Mouse (Mus musculus) Patski (cell line): ENCODE results near the gene Smarcd2. TPM values are rescaled to one million over a fixed set of nuclear protein-coding genes. Genes with fewer than 3 reads are reported as not detected.
A peak's percentile ranks its signal among the peaks of the same experiment; 100 is the strongest.

Experiments used
- ATAC-seq: fragments of 100-300 bp; one replicate; pipeline ENCODE4 v1.8.0; 2021
- CTCF ChIA-PET: fragments of 350-600 bp; sonication (Branson Sonifier 250); formaldehyde crosslinking; loops from one replicate; lab custom pipeline; 2022; ENCODE audit warnings: inconsistent platforms; lab: Charles Lee
- POLR2A ChIA-PET: fragments of 350-600 bp; sonication (Branson Sonifier 250); formaldehyde crosslinking; loops from one replicate; lab custom pipeline; 2022; ENCODE audit warnings: antibody characterized with exemption, inconsistent platforms; lab: Charles Lee
- DNase-seq: peaks from one replicate; pipeline ENCODE4 v3.0.0-alpha.2; 2011; ENCODE audit warnings: low read depth, low spot score
- H3K27me3 ChIP-seq: fragments of 371-371 bp; one replicate; pipeline ENCODE4 v1.5.1; 2021
- CTCF ChIP-seq: fragments of 100-300 bp; IDR thresholded peaks from one replicate; pipeline ENCODE4 v1.5.1; 2021
- in situ Hi-C: fragments of 300-500 bp; cut with MboI; formaldehyde crosslinking; loops from 3 replicates; pipeline ENCODE4 v1.11.1; 2018; ENCODE audit warnings: low pct_unique_long_range_greater_than_20kb, mixed read lengths
- polyA plus RNA-seq: library from polyadenylated mRNA; unstranded; gene quantifications from one replicate; pipeline ENCODE4 v1.2.3, GENCODE M21; 2021

Smarcd2 gene
- polyA plus RNA-seq, 1 experiment from 2014 or later: 56.4 TPM

DNA sequence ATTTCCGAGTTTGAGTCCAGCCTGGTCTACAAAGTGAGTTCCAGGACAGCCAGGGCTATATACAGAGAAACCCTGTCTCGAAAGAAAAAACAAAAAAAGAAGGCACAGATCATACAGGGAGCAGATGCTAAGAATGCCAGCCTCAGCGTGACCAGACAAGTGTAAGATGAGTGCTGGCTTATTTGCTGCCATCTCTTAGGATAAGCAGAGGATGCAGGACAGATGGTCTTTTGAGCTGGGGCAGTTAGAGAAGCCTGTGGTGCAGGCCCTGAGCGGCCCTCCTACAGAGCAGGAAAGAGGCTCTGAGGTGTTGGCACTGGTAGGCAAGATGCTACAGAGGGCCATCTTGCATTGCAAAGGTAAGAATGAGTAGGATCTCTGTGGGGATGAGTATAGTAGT is 10.6 kb upstream of the Smarcd2 start:
- TF ChIP-seq CTCF: no peak
- in situ Hi-C loops: loop anchor here (5.0 kb wide), 1 partner anchor 44 kb away; no protein-coding TSS in a partner anchor
- no peak for ATAC-seq
- H3K27me3 ChIP-seq: no peaks in the 10 kb centered on the region
- ChIA-PET POLR2A (no interaction called here), CTCF (interaction anchor here (1.3 kb wide), 1 partner anchor 208 kb away, joined by 3 read pairs; no protein-coding TSS in a partner anchor)
- DNase-seq: no peak

DNA sequence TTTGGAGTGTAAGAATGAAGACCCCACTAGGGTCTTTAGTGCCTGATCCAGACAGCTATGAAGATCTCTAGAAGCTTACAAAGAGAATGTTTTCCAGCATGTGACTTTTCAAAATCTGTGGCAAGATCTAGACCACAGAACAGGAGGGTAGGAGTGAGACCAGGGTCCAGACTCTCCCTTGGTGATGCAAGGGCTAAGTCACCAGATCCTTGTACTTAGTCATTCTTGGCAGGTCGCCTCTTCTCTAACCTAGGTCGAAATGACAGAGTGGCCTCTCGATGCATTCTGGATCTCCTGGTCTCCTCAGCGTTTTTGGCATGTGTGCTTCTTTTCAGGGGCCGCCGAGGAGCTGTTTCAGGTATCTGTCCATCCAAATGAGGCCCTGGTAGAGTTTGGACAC is 9.7 kb upstream of the Smarcd2 start:
- DNase-seq (no peak), ATAC-seq (no peak)
- no peak for TF ChIP-seq CTCF
- in situ Hi-C loops: loop anchor here (5.0 kb wide), 1 partner anchor 45 kb away; no protein-coding TSS in a partner anchor
- ChIA-PET CTCF (no interaction called here), POLR2A (no interaction called here)
- H3K27me3 ChIP-seq: peaks cover 3% of the 10 kb centered on the region

DNA sequence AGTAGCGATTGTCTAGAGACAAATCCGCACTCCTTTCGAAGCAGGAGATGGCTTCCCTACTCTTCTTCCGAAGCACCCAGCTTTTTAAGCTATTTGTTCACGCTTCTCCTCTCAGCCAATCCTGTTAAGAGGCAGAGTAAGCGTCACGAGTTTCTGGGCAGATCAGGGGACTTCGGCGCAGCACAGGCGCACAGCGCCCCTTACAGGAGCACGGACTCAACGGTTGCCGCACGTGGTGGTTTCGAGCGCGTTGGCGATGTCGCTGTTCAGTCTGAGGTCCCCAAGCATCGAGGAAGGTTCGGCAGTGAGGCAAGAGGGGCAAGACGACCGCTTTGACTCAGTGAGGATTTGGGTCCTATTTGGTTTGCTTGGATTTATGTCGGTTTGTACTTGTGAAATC is 3.7 kb upstream of the Smarcd2 start, which contains the start of gene Tcam1:
Tcam1 (plus strand) TSS at position 219 of the 400 bp plus-strand sequence.
- DNase-seq (peak; percentile 41), ATAC-seq (no peak)
- POLR2A ChIA-PET: no interaction called here
- CTCF ChIA-PET: interaction anchor here (0.8 to 2.0 kb wide), 9 partner anchors 11 to 57 kb away, joined by 3 to 9 read pairs (median 4); no protein-coding TSS in a partner anchor
- in situ Hi-C loops: no loop called here
- peaks cover 3% of the 10 kb centered on the region for H3K27me3 ChIP-seq
- TF ChIP-seq CTCF: peak; percentile 89

DNA sequence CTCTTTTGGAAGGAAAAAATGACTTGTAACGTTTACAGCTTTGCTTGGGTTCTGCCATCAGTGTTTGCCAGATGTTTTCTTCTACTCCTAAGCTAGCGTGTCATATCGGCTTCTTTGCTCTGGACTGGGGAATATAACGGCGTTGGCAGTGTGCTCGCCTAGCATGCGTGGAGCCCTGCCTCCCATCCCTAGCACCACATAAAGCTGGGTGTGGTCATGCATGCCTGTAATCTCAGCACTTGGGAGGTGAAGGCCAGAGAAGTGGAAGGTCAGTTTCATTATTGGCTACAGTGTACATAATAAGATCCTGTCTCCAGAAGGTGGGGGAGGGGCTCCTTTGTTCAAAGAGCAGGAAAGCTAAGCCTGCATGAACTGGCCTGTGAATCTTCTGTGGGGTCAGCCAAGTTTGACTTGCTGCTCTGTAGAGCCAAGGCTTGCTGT is 2.2 kb upstream of the Smarcd2 start:
- ChIA-PET CTCF (interaction anchor here (1.3 to 2.0 kb wide), 2 partner anchors 11 to 18 kb away, joined by 3 to 9 read pairs; no protein-coding TSS in a partner anchor), POLR2A (interaction anchor here (0.6 to 1.0 kb wide), 2 partner anchors 26 to 127 kb away, joined by 3 read pairs; no protein-coding TSS in a partner anchor)
- no peak for DNase-seq
- TF ChIP-seq CTCF: no peak
- in situ Hi-C loops: no loop called here
- ATAC-seq: no peak
- H3K27me3 ChIP-seq: peaks cover 3% of the 10 kb centered on the region

DNA sequence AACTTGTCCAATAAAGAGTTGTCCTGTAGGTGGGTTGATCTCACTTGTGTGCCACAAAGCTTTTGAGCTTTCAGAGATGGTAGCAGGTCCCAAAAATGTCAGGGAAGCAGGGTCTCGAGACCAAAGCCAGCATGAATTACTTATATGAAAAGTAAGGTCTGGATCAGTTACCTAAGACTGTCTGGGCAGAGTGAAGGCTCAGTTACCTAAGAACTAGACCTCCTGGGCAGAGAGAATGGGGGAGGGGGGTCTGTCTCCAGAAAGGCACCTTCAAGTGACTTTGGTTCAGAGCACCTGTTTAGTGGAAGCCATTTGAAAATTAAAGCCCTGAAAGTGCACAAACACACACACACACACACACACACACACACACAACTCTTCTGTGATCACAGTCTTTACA is 1.6 kb upstream of the Smarcd2 start:
- DNase-seq (no peak), ATAC-seq (no peak)
- in situ Hi-C loops: no loop called here
- ChIA-PET POLR2A (interaction anchor here (0.6 kb wide), 1 partner anchor 127 kb away, joined by 3 read pairs; no protein-coding TSS in a partner anchor), CTCF (interaction anchor here (1.3 kb wide), 1 partner anchor 11 kb away, joined by 3 read pairs; no protein-coding TSS in a partner anchor)
- H3K27me3 ChIP-seq: peaks cover 3% of the 10 kb centered on the region
- no peak for TF ChIP-seq CTCF

DNA sequence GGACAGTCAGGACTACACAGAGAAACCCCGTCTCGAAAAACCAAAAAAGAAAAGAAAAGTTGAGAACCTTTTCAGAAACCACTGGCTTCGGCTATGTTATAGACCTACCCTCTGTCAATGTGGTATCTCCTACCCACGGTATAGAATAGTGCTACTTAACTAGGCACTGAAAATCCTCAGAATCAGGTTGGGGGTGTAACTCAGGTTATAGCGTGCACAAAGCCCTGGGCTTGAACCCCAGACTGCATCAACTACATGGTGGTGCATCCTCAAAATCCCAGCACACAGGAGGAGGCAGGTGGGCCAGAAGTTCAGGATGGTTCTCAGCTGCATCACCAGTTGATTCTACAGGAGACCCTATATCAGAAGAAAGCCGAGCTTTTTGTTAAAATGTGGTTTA is 1.0 kb upstream of the Smarcd2 start:
- ChIA-PET POLR2A (interaction anchor here (0.8 kb wide), 1 partner anchor 93 kb away, joined by 3 read pairs; no protein-coding TSS in a partner anchor), CTCF (no interaction called here)
- no peak for DNase-seq
- in situ Hi-C loops: no loop called here
- ATAC-seq: no peak
- no peak for TF ChIP-seq CTCF
- peaks cover 3% of the 10 kb centered on the region for H3K27me3 ChIP-seq

DNA sequence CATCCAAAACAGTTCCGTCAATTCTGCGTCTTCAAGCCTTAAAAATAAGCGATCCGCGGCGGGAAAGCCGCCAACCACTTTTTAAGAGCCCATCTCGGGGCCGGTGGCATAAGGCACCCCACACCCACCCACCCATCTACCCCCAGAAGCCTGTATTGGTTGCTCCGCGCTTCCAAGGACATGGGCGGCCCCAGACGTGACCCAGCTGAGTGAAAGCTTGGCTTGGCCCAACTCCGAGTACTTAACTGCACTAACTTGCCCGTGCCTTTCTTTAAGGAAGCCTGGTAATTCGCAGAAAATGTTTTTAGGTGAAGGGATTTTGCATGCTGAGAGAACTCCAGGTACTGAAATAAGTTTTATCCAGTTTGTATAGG is 526 bp upstream of the Smarcd2 start:
- TF ChIP-seq CTCF: no peak
- ChIA-PET POLR2A (interaction anchor here (0.8 to 1.4 kb wide), 3 partner anchors 11 to 93 kb away, joined by 3 to 4 read pairs (median 3); no protein-coding TSS in a partner anchor), CTCF (no interaction called here)
- peaks cover 3% of the 10 kb centered on the region for H3K27me3 ChIP-seq
- ATAC-seq: no peak
- no peak for DNase-seq
- in situ Hi-C loops: no loop called here

DNA sequence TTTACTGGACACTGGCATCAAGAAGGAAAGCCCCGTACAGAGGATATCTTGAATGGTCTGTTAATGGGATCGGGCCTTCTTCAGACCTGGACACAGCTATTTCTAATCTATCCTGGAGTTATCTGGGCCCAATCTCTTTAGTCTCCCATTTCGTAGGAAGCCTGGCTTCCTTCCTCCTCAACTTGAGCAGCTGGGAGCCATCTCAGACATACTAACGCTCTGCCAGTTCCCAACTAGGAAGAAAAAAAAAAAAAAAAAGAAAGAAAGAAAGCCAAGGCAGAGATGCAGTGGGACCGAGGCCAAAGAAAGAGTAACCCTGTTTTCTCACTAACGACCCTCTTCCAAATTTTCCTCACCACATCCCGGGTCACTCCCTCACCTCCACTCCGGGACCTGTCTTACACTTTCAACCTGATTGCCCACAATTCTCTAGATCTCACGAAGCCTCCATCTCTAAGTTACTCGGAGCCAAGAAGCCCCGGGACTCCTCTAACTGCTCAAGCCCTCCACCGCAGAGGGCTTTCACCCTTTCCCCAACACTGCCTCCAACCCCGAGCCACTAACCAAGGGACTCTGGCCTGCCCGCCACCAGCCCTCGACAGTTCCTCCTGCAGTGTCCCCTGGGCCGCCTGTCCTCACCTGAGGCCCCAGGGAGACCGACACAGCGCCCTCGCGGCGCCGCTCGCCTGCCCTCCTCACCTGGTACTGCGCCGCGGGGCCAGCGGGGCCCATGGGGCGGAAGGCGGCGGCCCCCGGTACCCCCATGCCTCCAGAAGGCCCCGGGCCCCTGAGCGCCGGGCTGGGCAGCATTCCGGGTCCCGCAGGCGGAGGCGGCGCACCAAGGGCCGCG is 753 bp downstream of the Smarcd2 start:
- DNase-seq (no peak), ATAC-seq (peak; percentile 17)
- ChIA-PET CTCF (no interaction called here), POLR2A (interaction anchor here (0.7 to 1.6 kb wide), 5 partner anchors 9 to 537 kb away, joined by 3 to 8 read pairs (median 4); no protein-coding TSS in a partner anchor)
- TF ChIP-seq CTCF: no peak
- no peaks in the 10 kb centered on the region for H3K27me3 ChIP-seq
- in situ Hi-C loops: no loop called here

DNA sequence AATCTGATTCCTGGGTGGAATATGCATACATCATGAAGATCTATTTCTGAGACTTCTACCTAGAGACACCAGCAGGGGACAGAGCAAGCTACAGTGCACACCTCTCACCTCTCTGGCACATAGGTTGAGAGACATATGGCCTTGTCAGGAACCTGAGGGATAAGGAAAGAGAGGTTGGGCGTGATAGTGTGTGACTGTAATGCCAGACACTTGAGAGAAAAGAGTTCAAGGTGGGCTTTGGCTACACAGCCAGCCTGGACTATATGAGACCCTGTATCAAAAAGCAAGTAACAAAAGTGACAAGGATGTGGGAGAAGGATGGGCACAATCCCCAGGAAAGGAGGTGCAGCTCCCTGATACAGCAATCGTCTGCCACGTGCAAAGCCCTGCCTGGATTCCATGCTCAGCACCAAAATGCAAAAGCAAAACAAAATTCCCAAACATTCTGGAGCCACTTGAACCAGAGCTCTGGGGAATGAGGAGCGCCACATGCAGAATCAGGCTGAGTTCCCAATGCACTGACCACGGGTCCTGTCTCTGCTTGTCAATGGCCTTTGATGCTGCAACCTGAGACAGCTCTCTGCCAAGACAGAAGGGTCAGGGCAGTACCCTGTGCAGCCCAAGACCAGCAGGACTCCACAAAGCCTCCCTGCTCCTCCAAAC is 1.5 kb downstream of the Smarcd2 start:
- in situ Hi-C loops: no loop called here
- no peak for TF ChIP-seq CTCF
- DNase-seq: no peak
- CTCF ChIA-PET: interaction anchor here (0.7 to 0.8 kb wide), 2 partner anchors 9 to 15 kb away, joined by 3 to 4 read pairs; partner anchors contain the start of genes Ftsj3 and Psmc5
- POLR2A ChIA-PET: interaction anchor here (0.7 to 1.6 kb wide), 3 partner anchors 9 to 538 kb away, joined by 4 to 8 read pairs (median 5); no protein-coding TSS in a partner anchor
- ATAC-seq: no peak
- no peaks in the 10 kb centered on the region for H3K27me3 ChIP-seq

DNA sequence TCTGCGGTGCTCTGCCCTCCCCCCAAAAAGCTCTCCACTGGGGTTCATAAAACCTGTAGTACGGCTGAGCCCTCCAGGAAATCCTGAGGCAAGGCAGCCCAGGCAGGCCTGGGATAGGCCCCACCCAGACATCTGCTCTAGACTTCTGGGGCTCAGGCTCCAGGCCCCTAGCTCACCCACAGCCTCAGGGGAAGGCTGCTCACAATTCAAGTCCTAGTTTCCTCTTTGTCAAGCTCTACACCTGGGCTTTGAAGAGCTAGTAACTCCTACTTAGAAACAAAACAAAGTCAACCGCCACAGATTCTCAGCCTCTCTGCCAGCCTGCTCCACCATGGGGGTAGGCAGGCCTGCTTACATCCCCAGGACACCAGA is 3.7 kb downstream of the Smarcd2 start:
- in situ Hi-C loops: no loop called here
- CTCF ChIA-PET: interaction anchor here (0.6 to 1.1 kb wide), 2 partner anchors 12 to 61 kb away, joined by 3 to 4 read pairs; no protein-coding TSS in a partner anchor
- POLR2A ChIA-PET: no interaction called here
- no peak for DNase-seq
- H3K27me3 ChIP-seq: no peaks in the 10 kb centered on the region
- no peak for TF ChIP-seq CTCF
- ATAC-seq: no peak
